Mouse (Mus musculus) lung, adult 10 weeks (tissue): ENCODE measurements around the gene Adam10. TPM values are rescaled to one million over a fixed set of nuclear protein-coding genes. Genes with fewer than 3 reads are reported as not detected.

ENCODE experiments used
- polyA plus RNA-seq: library from polyadenylated mRNA; stranded (reverse); fragments of 350-450 nt; fragmentation: Illumina TruSeq; extraction: RNeasy Lipid Tissue Mini Kit (QIAGEN cat#74804); gene quantifications from one replicate; pipeline ENCODE4 v1.2.3, GENCODE M21; 2014; ENCODE audit warnings: low read depth, low replicate concordance; ENCODE audit not compliant: insufficient read depth

Adam10 gene
- polyA plus RNA-seq = 23.9 TPM

GRCm38 (mm10) chr9:70678682-70679131, at the start of gene Adam10:
Adam10 (plus strand) TSS chr9:70678997.

GRCm38 (mm10) chr9:70656130-70657007, 22.4 kb upstream of the Adam10 start, which contains the start of gene Gm10642:
Gm10642 (plus strand) TSS chr9:70656251.

GRCm38 (mm10) chr9:70657013-70657967, 21.5 kb upstream of the Adam10 start, which contains the start of gene Mindy2:
Mindy2 (minus strand) TSS chr9:70657174.

Other genes with a start within 250 kb of the Adam10 start
- 10.0 TPM for gene Rnf111, start 175.3 kb upstream of the Adam10 start, polyA plus RNA-seq
- gene Sltm, start 136.2 kb upstream of the Adam10 start, polyA plus RNA-seq = 16.8 TPM
- not detected for gene Gm10642, start 22.7 kb upstream of the Adam10 start, polyA plus RNA-seq
- gene Mindy2, start 21.8 kb upstream of the Adam10 start, polyA plus RNA-seq = 11.6 TPM